Mouse (Mus musculus) megakaryocyte progenitor cell, adult 5-6 weeks (primary cell): Measurements from ENCODE around the gene Psg20. TPM values are rescaled to one million over a fixed set of nuclear protein-coding genes. Genes with fewer than 3 reads are reported as not detected.
A peak's percentile ranks its signal among the peaks of the same experiment; 100 is the strongest.
"Not testable (repeated sequence)": the region's sequence is repeated elsewhere in the genome, so short reads cannot be mapped to it uniquely, and the experiment has no call there.

ENCODE experiments used
- ATAC-seq: replicated peaks from 2 replicates; pipeline ENCODE4 v1.8.0; 2016; ENCODE audit warnings: mild to moderate bottlenecking, moderate TSS enrichment, inconsistent platforms; ENCODE audit not compliant: poor library complexity
- total RNA-seq, 2 experiments: library from RNA; stranded (forward) in 1 of 2; stranded (reverse) in 1 of 2; fragments of 157-497, 149-512 nt in 1 of 2; fragments of 200-1000 nt in 1 of 2; gene quantifications; 2 replicates each; pipeline versions ENCODE4 v1.2.3 to v1.2.4; 2015 to 2017

Psg20 gene
- not detected in 2 replicates for total RNA-seq (2015)
- not detected in 2 replicates for total RNA-seq (2017)

DNA sequence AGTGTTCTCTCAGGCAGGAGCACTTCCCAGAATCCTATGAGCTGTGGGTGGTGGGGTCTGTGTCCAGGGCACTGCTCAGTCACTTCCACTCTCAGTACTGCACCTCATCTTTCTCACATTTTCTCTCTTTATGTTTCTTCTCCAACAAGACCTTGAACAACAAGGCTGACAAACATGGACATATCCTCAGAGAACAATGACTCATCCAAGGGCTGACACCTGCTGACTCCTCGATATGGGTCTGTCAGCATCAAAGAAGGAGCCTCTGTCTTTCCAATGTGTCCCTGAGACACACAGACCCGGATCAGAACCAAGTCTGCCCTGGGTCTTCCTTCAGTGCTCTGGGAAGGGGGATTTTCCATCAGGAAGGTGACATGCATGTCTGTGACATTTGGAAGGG, at the start of gene Psg20:
Gene Psg20 (minus strand): TSS at position 101 of the 400 bp plus-strand sequence.
- no peak for ATAC-seq

DNA sequence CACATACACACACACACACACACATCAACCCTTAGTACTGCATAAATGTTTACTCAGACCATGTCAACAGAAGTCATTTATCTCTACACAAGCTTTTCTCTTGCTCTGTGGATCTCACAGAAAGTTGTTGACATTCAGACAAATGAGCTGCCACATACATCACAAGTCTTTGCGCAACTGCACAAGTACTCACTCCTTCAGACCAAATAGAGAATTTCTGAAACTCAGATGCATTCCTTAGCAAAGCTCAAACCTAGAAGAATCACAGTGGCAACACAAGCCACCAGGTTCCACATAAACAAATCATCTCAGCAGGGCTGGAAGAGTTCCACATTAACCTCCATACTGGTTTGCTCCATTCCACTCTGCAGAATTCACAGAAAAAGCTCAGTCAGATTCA, 48.5 kb upstream of the Psg20 start:
- ATAC-seq: no peak

DNA sequence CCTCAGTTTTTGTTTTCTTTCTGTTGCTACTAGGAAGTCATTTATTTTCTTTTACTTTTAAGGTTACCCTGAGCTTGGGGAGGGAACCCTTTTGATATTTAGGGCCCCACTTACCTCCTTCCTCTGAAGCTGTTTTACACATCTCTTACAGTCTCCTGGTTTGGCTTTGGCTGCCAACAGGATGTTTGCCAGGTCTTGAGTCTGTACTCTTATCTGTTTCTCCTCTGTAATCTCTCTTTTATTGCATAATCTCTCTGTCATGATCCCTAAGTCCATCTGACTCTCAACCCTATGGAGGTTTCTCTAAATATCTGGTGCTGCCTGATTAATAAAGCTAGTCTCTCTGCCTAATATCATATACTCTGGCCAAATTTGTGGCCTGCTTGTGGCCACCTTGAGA, 47.1 kb upstream of the Psg20 start:
- ATAC-seq: no peak

DNA sequence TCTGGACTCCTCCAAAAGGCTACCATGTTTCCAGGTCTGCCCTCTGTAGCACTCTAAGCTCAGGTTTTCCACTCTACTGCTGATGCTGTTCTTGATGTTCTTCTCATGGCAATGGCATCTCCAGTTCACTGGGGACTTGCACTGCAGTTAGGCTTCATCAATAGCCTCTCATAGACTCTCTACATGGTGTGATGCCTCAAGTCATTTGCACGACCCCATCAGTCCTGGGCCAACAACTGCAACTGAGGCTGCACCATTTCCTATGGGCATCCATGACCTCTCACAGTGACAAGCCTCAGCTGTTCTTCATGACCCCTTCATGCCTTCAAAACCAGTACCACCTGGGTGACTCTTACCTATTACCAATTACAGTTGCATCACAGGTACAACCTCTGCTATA, 42.4 kb upstream of the Psg20 start:
- ATAC-seq: no peak

DNA sequence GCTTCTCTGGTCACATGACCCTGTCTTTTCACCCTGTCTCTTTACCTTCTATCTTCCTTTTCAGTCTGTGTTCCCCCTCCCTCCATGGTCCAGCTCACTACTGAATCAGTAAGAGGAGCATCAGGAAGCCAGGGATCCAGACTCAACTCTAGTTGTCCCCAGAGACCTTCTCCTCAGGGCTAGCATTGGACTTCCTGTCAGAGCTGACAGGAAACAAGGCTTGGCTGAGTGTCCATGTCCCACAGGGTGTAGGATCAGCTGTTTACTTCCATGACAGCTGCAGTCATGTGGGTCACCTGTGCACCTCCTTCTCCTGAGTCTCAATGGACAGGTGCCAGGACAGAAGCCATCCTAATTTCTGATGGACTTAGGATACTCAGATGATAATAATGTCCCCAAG, 39.9 kb upstream of the Psg20 start:
- not testable (repeated sequence) for ATAC-seq

DNA sequence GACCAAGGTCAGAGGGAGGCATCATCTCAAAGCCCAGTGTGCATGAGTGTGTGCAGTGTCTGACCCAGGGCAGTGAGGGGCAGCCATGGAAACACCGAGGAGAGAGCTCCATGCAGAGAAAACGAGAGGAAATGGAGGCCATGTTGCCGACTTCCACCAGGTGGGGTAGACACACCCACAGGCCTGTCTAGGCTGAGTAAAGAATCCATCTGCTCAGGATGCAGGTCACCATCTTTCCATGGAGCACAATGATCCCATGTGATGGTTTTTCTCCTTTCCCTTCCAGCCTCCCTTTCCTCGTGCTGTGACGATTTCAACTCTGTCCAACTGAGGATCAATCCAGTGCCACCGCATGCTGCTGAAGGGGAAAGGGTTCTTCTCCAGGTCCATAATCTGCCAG, 38.0 kb upstream of the Psg20 start:
- no peak for ATAC-seq

DNA sequence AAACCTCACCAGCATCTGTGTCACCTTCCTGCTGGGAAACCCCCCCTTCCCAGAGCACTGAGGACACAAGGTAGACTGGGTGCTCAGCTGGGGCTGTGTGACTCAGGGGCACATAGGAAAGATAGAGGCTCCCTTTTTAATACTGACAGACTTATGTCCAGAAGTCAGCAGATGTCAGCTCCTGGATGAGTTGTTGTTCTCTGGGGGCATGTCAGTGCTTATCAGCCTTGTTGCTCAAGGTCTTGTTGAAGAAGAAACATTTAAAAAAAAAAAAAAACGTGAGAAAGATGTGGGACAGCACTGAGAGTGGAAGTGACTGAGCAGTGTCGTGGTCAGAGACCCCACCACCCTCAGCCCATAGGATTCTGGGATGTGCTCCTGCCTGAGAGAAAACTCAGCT, 31.8 kb upstream of the Psg20 start, which contains the start of gene Psg22:
Gene Psg22 (plus strand): TSS at position 301 of the 400 bp plus-strand sequence.
- no peak for ATAC-seq

DNA sequence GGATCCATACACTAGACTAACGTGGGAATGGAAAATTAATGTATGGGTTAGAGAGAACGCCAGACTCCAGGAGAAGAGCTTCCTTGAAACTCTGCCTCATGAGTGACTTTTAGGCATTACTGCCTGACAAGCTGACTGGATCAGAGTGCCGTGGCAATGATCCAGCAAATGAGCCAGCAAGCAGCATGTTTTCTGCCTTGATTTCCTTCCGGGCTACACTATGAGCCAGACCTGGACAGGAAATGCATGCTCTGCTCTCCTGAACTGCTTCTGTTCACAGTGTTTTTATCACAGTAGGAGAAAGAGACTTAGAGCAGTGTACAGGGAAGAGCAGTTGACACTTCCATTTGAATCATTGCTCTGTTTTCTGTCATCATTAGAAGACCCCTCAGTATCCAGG, 29.6 kb upstream of the Psg20 start:
- no peak for ATAC-seq

DNA sequence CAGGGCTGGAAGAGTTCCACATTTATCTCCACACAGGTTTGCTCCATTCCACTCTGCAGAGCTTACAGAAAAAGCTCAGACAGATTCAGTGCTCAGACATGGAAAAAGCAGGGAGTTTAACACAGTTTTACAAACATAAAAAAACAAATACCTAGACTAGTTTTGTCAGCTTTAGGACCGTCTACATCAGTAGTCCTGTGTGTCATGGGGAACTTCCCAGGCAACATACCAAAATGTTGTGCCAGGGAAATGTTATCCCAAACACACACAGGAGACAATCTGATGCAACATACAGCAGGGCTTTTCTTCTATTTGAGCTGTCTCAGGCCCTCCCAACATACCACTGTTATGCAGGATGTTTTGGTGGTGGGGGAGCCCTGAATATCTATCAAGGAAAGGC, 24.9 kb upstream of the Psg20 start:
- ATAC-seq: no peak

DNA sequence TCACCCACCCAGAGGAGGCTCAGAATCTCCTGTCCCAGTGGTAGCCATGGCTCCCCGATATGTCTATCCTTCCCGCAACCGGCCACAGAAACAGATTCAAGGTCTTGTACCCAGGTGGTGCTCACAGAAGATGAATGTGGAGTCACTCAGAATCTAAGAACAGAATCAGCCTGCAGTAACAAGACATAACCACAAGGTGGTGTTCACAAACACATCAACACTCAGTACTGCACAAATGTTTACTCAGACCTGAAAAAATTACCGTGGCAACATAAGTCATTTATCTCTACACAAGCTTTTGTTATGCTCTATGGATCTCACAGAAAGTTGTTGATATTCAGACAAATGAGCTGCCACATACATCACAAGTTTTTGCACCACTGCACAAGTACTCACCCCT, 24.3 kb upstream of the Psg20 start:
- ATAC-seq: peak; percentile 29; the same call in 1 of the 2 replicates

DNA sequence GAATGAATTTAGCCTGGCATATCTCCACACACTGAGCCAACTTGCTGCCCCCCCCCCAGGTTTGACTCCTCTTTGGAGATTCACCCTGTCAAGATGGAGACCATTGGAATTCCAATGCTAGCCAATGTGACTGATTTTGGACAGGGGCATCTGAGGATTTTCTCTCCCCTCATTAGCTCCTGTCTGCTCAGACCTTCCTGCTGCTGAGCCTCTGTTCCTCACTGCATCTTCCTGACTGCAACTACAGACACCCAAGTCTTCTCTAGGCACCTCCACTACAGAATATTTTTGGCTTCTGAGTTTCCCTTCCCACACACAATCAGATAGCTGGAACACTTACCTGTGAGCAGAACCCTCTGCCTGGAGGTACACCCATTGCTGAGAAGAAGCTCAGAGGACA, 399 bp downstream of the Psg20 start:
- ATAC-seq: no peak

DNA sequence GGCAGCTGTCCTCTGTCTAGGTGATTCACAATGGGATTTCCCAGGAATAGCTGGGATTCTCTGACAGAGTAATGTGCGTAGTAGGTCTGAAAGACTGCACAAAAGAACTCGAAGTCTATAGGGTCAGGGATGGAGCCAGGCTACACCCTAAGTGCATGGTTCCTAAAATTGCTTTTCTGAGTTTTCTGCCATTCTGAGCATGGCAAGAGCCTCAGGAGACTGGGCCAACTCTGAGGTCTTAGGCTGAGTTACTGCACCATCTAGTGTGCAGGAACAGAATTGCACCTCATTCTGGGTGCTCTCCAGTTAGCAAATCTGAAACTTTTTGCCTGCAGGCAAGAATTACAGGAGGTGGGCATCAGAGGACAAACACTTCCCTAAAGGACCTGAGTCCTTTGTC, 6.2 kb downstream of the Psg20 start:
- ATAC-seq: peak; percentile 70

DNA sequence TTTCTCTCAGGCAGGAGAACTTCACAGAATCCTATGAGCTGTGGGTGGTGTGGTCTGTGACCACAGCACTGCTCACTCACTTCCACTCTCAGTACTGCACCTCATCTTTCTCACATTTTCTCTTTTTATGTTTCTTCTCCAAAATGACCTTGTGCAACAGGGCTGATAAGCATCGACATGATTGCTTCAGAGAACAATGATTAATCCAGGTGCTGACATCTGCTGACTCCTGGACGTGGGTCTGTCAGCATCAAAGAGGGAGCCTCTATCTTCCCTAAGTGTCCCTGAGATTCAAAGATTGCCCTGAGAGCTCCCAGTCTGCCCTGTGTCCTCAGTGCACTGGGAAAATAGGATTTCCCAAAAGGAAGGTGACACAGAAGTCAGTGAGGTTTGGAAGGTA, 29.4 kb downstream of the Psg20 start, which contains the start of gene Psg21:
Gene Psg21 (minus strand): TSS at position 101 of the 400 bp plus-strand sequence.
- not testable (repeated sequence) for ATAC-seq

DNA sequence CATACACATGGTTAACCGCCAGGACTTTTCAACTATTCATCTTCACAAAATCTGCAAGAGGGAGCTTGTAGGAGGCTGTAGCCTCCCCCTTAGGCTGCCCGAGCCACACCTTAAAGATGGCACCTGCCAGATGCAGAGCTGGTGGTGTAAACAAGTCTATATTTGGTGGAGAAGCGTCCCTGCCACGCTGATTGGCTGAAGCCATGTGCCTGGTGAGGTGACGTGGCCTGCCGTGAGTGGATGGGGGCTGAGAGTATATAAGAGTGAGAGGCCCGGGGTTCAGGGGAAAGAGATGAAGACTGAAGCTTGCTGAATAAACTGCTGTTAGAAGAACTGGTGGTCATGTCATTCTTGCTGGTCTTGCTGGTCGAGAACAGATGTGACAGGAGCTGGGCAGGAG, 59.1 kb downstream of the Psg20 start:
- not testable (repeated sequence) for ATAC-seq

Other genes with a start within 250 kb of the Psg20 start
- gene Psg26, start 202.0 kb downstream of the Psg20 start, total RNA-seq (2015): not detected in 2 replicates
- not detected in 2 replicates for gene Psg26, start 202.0 kb downstream of the Psg20 start, total RNA-seq (2017)
- not detected in 2 replicates for gene Psg25, start 153.9 kb downstream of the Psg20 start, total RNA-seq (2015)
- not detected in 2 replicates for gene Psg25, start 153.9 kb downstream of the Psg20 start, total RNA-seq (2017)
- not detected in 2 replicates for gene Psg27, start 118.9 kb downstream of the Psg20 start, total RNA-seq (2015)
- not detected in 2 replicates for gene Psg27, start 118.9 kb downstream of the Psg20 start, total RNA-seq (2017)
- gene Psg23, start 69.7 kb downstream of the Psg20 start, total RNA-seq (2015): not detected in 2 replicates
- not detected in 2 replicates for gene Psg23, start 69.7 kb downstream of the Psg20 start, total RNA-seq (2017)
- gene Psg21, start 29.5 kb downstream of the Psg20 start, total RNA-seq (2015): not detected in 2 replicates
- gene Psg21, start 29.5 kb downstream of the Psg20 start, total RNA-seq (2017): not detected in 2 replicates
- not detected in 2 replicates for gene Psg22, start 31.9 kb upstream of the Psg20 start, total RNA-seq (2015)
- gene Psg22, start 31.9 kb upstream of the Psg20 start, total RNA-seq (2017): not detected in 2 replicates
- gene Psg19, start 112.3 kb upstream of the Psg20 start, total RNA-seq (2015): not detected in 2 replicates
- gene Psg19, start 112.3 kb upstream of the Psg20 start, total RNA-seq (2017): not detected in 2 replicates
- gene Psg17, start 135.4 kb upstream of the Psg20 start, total RNA-seq (2015): not detected in 2 replicates
- not detected in 2 replicates for gene Psg17, start 135.4 kb upstream of the Psg20 start, total RNA-seq (2017)
- 0.15 and 0.44 TPM in 2 replicates for gene Mill2, start 153.8 kb upstream of the Psg20 start, total RNA-seq (2015)
- gene Mill2, start 153.8 kb upstream of the Psg20 start, total RNA-seq (2017): 0.75 TPM in 1 of 2 replicates, not detected in the other
- gene Pglyrp1, start 185.1 kb upstream of the Psg20 start, total RNA-seq (2015): 264 and 265 TPM in 2 replicates
- gene Pglyrp1, start 185.1 kb upstream of the Psg20 start, total RNA-seq (2017): 31.3 and 35.6 TPM in 2 replicates
- gene Ccdc61, start 224.2 kb upstream of the Psg20 start, total RNA-seq (2015): 11.9 and 14.1 TPM in 2 replicates
- 11.3 and 17.0 TPM in 2 replicates for gene Ccdc61, start 224.2 kb upstream of the Psg20 start, total RNA-seq (2017)
- gene Nova2, start 239.7 kb upstream of the Psg20 start, total RNA-seq (2015): not detected in 2 replicates
- not detected in 2 replicates for gene Nova2, start 239.7 kb upstream of the Psg20 start, total RNA-seq (2017)